Mouse (Mus musculus): Measurements from ENCODE around the gene Wdr90. TPM values are rescaled to one million over a fixed set of nuclear protein-coding genes. Genes with fewer than 3 reads are reported as not detected.
"Not testable (repeated sequence)": the region's sequence is repeated elsewhere in the genome, so short reads cannot be mapped to it uniquely, and the experiment has no call there.

The Wdr90 gene
- polyA plus RNA-seq, 1 experiment from 2014 or later, result 33.5 TPM

DNA sequence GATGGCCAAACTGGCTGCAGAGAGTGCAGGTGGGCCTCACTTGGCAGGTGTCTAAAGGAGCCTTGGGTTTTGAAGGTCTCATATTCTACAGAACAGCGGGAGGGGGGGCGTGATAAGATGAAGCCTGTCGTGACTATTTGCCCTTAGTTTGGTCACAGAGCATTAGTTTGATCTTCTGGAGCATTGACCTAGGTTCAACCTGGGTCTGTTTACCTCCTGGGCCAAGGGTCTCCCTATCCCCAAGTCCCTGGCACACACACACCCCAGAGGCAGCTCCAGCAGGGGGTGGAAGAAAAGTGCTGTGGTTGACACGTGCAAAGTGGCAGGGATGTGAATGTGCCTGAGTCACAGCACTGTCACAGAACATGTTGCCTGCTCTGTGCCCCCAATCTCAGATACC lies 50.4 kb downstream of the Wdr90 start:
- Histone ChIP-seq H3K9ac (replicated peaks; ENCODE audit: low read length) (no peak overlapping the region), H3K36me3 (ENCODE audit: insufficient read depth, low read length) (no peaks in the 10 kb centered on the region), H3K27me3 (ENCODE audit: insufficient read depth, low read length) (peaks cover 51% of the 10 kb centered on the region), H3K9me3 (ENCODE audit: low read length) (no peaks in the 10 kb centered on the region), H3K27ac (ENCODE audit: low read length) (no peak overlapping the region), H3K4me3 (ENCODE audit: low read length) (no peak overlapping the region), H3K4me2 (replicated peaks; ENCODE audit: low read depth, low read length) (no peak overlapping the region), H3K4me1 (ENCODE audit: insufficient read depth, low read length) (peaks cover 10% of the 10 kb centered on the region; the same call in 1 of the 2 replicates)
- ATAC-seq (ENCODE audit: low FRiP score, low TSS enrichment), result no peak
- 77% methylated on average over 4 of the region's 4 CpGs for WGBS

GRCm38 (mm10) chr17:25809606-25810340 lies 51.5 kb downstream of the Wdr90 start:
- Histone ChIP-seq H3K27ac (ENCODE audit: low read length) (no peak overlapping the region), H3K27me3 (ENCODE audit: insufficient read depth, low read length) (peaks cover 47% of the 10 kb centered on the region), H3K36me3 (ENCODE audit: insufficient read depth, low read length) (no peaks in the 10 kb centered on the region), H3K4me1 (ENCODE audit: insufficient read depth, low read length) (peaks cover 10% of the 10 kb centered on the region; the same call in 1 of the 2 replicates), H3K9me3 (ENCODE audit: low read length) (no peaks in the 10 kb centered on the region), H3K4me3 (ENCODE audit: low read length) (peak overlapping the region; percentile 63), H3K9ac (replicated peaks; ENCODE audit: low read length) (peak overlapping the region; percentile 62), H3K4me2 (replicated peaks; ENCODE audit: low read depth, low read length) (peak overlapping the region; percentile 97)
- WGBS, result 7% methylated on average over 23 of the region's 25 CpGs
- ATAC-seq (ENCODE audit: low FRiP score, low TSS enrichment), result peak; percentile 46

DNA sequence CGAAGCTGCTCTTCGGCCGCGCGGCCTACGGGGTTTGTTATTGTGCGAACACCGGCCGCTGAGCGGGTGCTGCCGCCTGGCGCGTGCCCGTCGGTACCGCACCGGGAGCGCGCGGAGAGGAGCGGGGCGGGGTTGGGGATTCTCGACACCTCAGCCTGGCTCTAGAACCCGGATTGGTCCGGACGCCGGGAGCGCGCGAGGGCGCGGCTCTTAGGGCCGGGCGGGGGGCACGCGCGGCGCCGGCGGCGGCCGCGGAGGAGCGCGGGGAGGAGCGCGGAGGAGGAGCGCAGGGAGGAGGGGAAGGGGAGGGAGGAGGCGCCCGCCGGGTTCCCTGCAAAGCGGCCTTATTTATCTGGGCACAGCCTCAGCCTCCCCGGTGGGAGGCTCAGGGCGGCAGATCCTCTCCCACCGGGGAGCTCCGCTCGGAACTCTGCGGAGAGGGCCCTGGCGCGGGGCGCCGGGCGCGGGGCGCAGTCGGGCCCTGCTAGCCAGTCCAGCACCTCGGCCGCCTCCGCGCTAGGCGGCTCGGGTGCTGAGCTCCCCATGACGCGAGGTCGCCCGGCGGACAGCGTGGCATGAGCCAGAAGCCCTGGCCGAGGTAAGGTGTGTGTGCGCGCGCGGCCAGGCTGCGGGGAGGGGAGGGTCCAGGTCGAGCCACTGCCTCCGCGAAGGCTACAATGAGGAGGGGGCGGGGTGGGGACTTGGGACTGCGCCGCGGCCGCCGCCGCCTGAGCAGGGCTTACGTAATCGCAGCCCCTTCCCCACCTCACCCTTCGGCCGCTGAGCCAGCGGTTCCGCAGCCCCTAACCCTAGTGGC lies 52.3 kb downstream of the Wdr90 start, which contains the start of gene Fbxl16:
Gene Fbxl16, plus strand, starts transcription at position 297 of the 817 bp plus-strand sequence.
- WGBS, result under 1% methylated on average over 80 of the region's 100 CpGs
- H3K36me3 ChIP-seq (ENCODE audit: insufficient read depth, low read length), result no peaks in the 10 kb centered on the region
- peak; percentile 72 for ATAC-seq (ENCODE audit: low FRiP score, low TSS enrichment)
- H3K9ac ChIP-seq (replicated peaks; ENCODE audit: low read length), result peak within 1 kb of the TSS; percentile 62
- H3K9me3 ChIP-seq (ENCODE audit: low read length), result no peaks in the 10 kb centered on the region
- peaks cover 10% of the 10 kb centered on the region; the same call in 1 of the 2 replicates for H3K4me1 ChIP-seq (ENCODE audit: insufficient read depth, low read length)
- H3K4me2 ChIP-seq (replicated peaks; ENCODE audit: low read depth, low read length), result peak within 1 kb of the TSS; percentile 97
- no peak within 1 kb of the TSS for H3K27ac ChIP-seq (ENCODE audit: low read length)
- peak within 1 kb of the TSS; percentile 63 for H3K4me3 ChIP-seq (ENCODE audit: low read length)
- H3K27me3 ChIP-seq (ENCODE audit: insufficient read depth, low read length), result peaks cover 43% of the 10 kb centered on the region

- Histone ChIP-seq H3K4me3 (ENCODE audit: low read length) (peak overlapping the region; percentile 63; the same call in 1 of the 2 replicates), H3K36me3 (ENCODE audit: insufficient read depth, low read length) (no peaks in the 10 kb centered on the region), H3K27ac (ENCODE audit: low read length) (no peak overlapping the region), H3K27me3 (ENCODE audit: insufficient read depth, low read length) (peaks cover 49% of the 10 kb centered on the region), H3K9ac (replicated peaks; ENCODE audit: low read length) (no peak overlapping the region), H3K9me3 (ENCODE audit: low read length) (no peaks in the 10 kb centered on the region), H3K4me1 (ENCODE audit: insufficient read depth, low read length) (peaks cover 10% of the 10 kb centered on the region; the same call in 1 of the 2 replicates), H3K4me2 (replicated peaks; ENCODE audit: low read depth, low read length) (0 out of 2 replicates have a peak overlapping the region, but pooled peaks have one; percentile 97)
- no peak for ATAC-seq (ENCODE audit: low FRiP score, low TSS enrichment)
- WGBS, result 29% methylated on average over 5 of the region's 5 CpGs
These were observed 53.3 kb downstream of the Wdr90 start for GRCm38 (mm10) chr17:25808028-25808427.

- 50% methylated on average over 2 of the region's 2 CpGs for WGBS
- not testable (repeated sequence) for H3K36me3 ChIP-seq (ENCODE audit: insufficient read depth, low read length); H3K4me2 ChIP-seq (replicated peaks; ENCODE audit: low read depth, low read length); ATAC-seq (ENCODE audit: low FRiP score, low TSS enrichment); H3K9ac ChIP-seq (replicated peaks; ENCODE audit: low read length); H3K9me3 ChIP-seq (ENCODE audit: low read length); H3K27ac ChIP-seq (ENCODE audit: low read length); H3K4me3 ChIP-seq (ENCODE audit: low read length)
- Histone ChIP-seq H3K27me3 (ENCODE audit: insufficient read depth, low read length) (peaks cover 47% of the 10 kb centered on the region), H3K4me1 (ENCODE audit: insufficient read depth, low read length) (peaks cover 10% of the 10 kb centered on the region; the same call in 1 of the 2 replicates)
These were observed 53.8 kb downstream of the Wdr90 start for GRCm38 (mm10) chr17:25807452-25807851.

- Histone ChIP-seq H3K9ac (replicated peaks; ENCODE audit: low read length) (no peak overlapping the region), H3K4me1 (ENCODE audit: insufficient read depth, low read length) (peaks cover 10% of the 10 kb centered on the region; the same call in 1 of the 2 replicates), H3K27ac (ENCODE audit: low read length) (no peak overlapping the region), H3K4me3 (ENCODE audit: low read length) (no peak overlapping the region), H3K9me3 (ENCODE audit: low read length) (no peaks in the 10 kb centered on the region), H3K27me3 (ENCODE audit: insufficient read depth, low read length) (peaks cover 42% of the 10 kb centered on the region), H3K36me3 (ENCODE audit: insufficient read depth, low read length) (no peaks in the 10 kb centered on the region), H3K4me2 (replicated peaks; ENCODE audit: low read depth, low read length) (no peak overlapping the region)
- WGBS, result 80% methylated on average over 4 of the region's 4 CpGs
- no peak for ATAC-seq (ENCODE audit: low FRiP score, low TSS enrichment)
These were observed 54.8 kb downstream of the Wdr90 start for GRCm38 (mm10) chr17:25806507-25806906.

- no peaks in the 10 kb centered on the region for H3K9me3 ChIP-seq (ENCODE audit: low read length)
- H3K9ac ChIP-seq (replicated peaks; ENCODE audit: low read length), result no peak overlapping the region
- peaks cover 16% of the 10 kb centered on the region for H3K27me3 ChIP-seq (ENCODE audit: insufficient read depth, low read length)
- H3K27ac ChIP-seq (ENCODE audit: low read length), result no peak overlapping the region
- peak; percentile 23; the same call in 1 of the 2 replicates for ATAC-seq (ENCODE audit: low FRiP score, low TSS enrichment)
- no peaks in the 10 kb centered on the region for H3K36me3 ChIP-seq (ENCODE audit: insufficient read depth, low read length)
- 8% methylated on average over 10 of the region's 10 CpGs for WGBS
- no peaks in the 10 kb centered on the region for H3K4me1 ChIP-seq (ENCODE audit: insufficient read depth, low read length)
- H3K4me3 ChIP-seq (ENCODE audit: low read length), result no peak overlapping the region
- no peak overlapping the region for H3K4me2 ChIP-seq (replicated peaks; ENCODE audit: low read depth, low read length)
These were observed 58.3 kb downstream of the Wdr90 start for GRCm38 (mm10) chr17:25802825-25803517.

- no peaks in the 10 kb centered on the region for H3K36me3 ChIP-seq (ENCODE audit: insufficient read depth, low read length)
- peak; percentile 37; the same call in 1 of the 2 replicates for ATAC-seq (ENCODE audit: low FRiP score, low TSS enrichment)
These were observed 60.3 kb downstream of the Wdr90 start for GRCm38 (mm10) chr17:25801029-25801428.

GRCm38 (mm10) chr17:25796951-25797369 lies 64.3 kb downstream of the Wdr90 start, which contains the start of gene Metrn:
Gene Metrn (minus strand): TSS chr17:25797136.
- no peaks in the 10 kb centered on the region for H3K9me3 ChIP-seq (ENCODE audit: low read length)
- peaks cover 50% of the 10 kb centered on the region for H3K4me1 ChIP-seq (ENCODE audit: insufficient read depth, low read length)
- WGBS, result 0% methylated on average over 35 of the region's 35 CpGs
- peak within 1 kb of the TSS; percentile 81 for H3K9ac ChIP-seq (replicated peaks; ENCODE audit: low read length)
- H3K4me2 ChIP-seq (replicated peaks; ENCODE audit: low read depth, low read length), result peak within 1 kb of the TSS; percentile 74
- no peaks in the 10 kb centered on the region; the same call in 1 of the 2 replicates for H3K27me3 ChIP-seq (ENCODE audit: insufficient read depth, low read length)
- peak within 1 kb of the TSS; percentile 72 for H3K4me3 ChIP-seq (ENCODE audit: low read length)
- no peaks in the 10 kb centered on the region for H3K36me3 ChIP-seq (ENCODE audit: insufficient read depth, low read length)
- peak; percentile 80 for ATAC-seq (ENCODE audit: low FRiP score, low TSS enrichment)
- peak within 1 kb of the TSS; percentile 62 for H3K27ac ChIP-seq (ENCODE audit: low read length)

More at GRCm38 (mm10) chr17:25801029-25801428, 60.3 kb downstream of the Wdr90 start:
- peaks cover 12% of the 10 kb centered on the region for H3K4me1 ChIP-seq (ENCODE audit: insufficient read depth, low read length)
- peaks cover 15% of the 10 kb centered on the region for H3K27me3 ChIP-seq (ENCODE audit: insufficient read depth, low read length)
- 5% methylated on average over 6 of the region's 6 CpGs for WGBS
- no peak overlapping the region for H3K4me2 ChIP-seq (replicated peaks; ENCODE audit: low read depth, low read length)
- no peaks in the 10 kb centered on the region for H3K9me3 ChIP-seq (ENCODE audit: low read length)
- H3K27ac ChIP-seq (ENCODE audit: low read length), result no peak overlapping the region
- no peak overlapping the region for H3K9ac ChIP-seq (replicated peaks; ENCODE audit: low read length)
- no peak overlapping the region for H3K4me3 ChIP-seq (ENCODE audit: low read length)
